In genomic region chr6:88203791-88204405, GRCm38 (mm10) we compare ENCODE assay signal across 11 mouse cellular contexts. TPM values are rescaled to one million over a fixed set of nuclear protein-coding genes. Genes with fewer than 3 reads are reported as not detected.
DNase-seq lines count a peak whose midpoint lies in the region; ATAC-seq and TF ChIP-seq lines count a peak whose summit lies in the region.
"Had no signal": no experiment of that assay in that cellular context is flagged by ENCODE, and none has a peak within 500 bp of the region (broad histone marks: within the 10 kb centered on the region; RNA-seq: fewer than 3 reads in every experiment).

No protein-coding gene starts in this region.

- DNase-seq in gastrocnemius, adult 2 months = no peak
- DNase-seq in gastrocnemius, postnatal 4 days (ENCODE audit: low spot score in 2 of 2) = no peak
- no peak for DNase-seq in liver, embryonic 11.5 days (ENCODE audit: low spot score)
- DNase-seq in liver, postnatal 0 days = no peak
- no peak for DNase-seq in forebrain, postnatal 0 days
- DNase-seq in left cerebral cortex, postnatal 10 days (ENCODE audit: extremely low spot score in 1 of 2, low spot score in 2 of 2) = no peak

- peak overlapping the region; percentile 60 for H3K4me2 ChIP-seq in liver, embryonic 11.5 days
- H3K4me2 ChIP-seq in liver, postnatal 0 days (ENCODE audit: low read depth, low read length) = no peak overlapping the region
- 0 out of 2 replicates have a peak overlapping the region, but pooled peaks have one; percentile 46 for H3K4me2 ChIP-seq in liver, embryonic 16.5 days (ENCODE audit: low read depth, low read length)
- no peak overlapping the region for H3K4me2 ChIP-seq in forebrain, postnatal 0 days (ENCODE audit: low read depth)
- H3K4me2 ChIP-seq: forebrain, embryonic 12.5 days had no signal

- intact Hi-C loops in gastrocnemius, adult 2 months (cut with DNase I) = no loop called here
- intact Hi-C loops in left cerebral cortex, postnatal 10 days (cut with DNase I) = no loop called here

- peaks cover 72% of the 10 kb centered on the region for H3K27me3 ChIP-seq in liver, embryonic 11.5 days (replicated peaks; ENCODE audit: control insufficient read depth, insufficient read depth, low read length)
- H3K27me3 ChIP-seq in liver, postnatal 0 days (ENCODE audit: insufficient read depth, low read length) = peaks cover 67% of the 10 kb centered on the region
- peaks cover 63% of the 10 kb centered on the region for H3K27me3 ChIP-seq in liver, embryonic 16.5 days (ENCODE audit: control insufficient read depth, insufficient read depth, low read depth, low read length)
- H3K27me3 ChIP-seq in forebrain, postnatal 0 days (ENCODE audit: insufficient read depth, low read length) = peaks cover 87% of the 10 kb centered on the region

- H3K9me3 ChIP-seq in liver, embryonic 11.5 days (ENCODE audit: control insufficient read depth, low read length) = no peaks in the 10 kb centered on the region
- no peaks in the 10 kb centered on the region for H3K9me3 ChIP-seq in liver, postnatal 0 days (ENCODE audit: low read length)
- H3K9me3 ChIP-seq in liver, embryonic 16.5 days (replicated peaks; ENCODE audit: control insufficient read depth, low read length) = no peaks in the 10 kb centered on the region
- no peaks in the 10 kb centered on the region for H3K9me3 ChIP-seq in forebrain, postnatal 0 days (ENCODE audit: low read length)
- H3K9me3 ChIP-seq: forebrain, embryonic 12.5 days had no signal

- TF ChIP-seq EP300 in liver, postnatal 0 days (IDR thresholded peaks at IDR 0.05; ENCODE audit: low read depth) = no peak

- no peaks in the 10 kb centered on the region for H3K36me3 ChIP-seq in liver, embryonic 11.5 days (ENCODE audit: control insufficient read depth, insufficient read depth, low read length)
- no peaks in the 10 kb centered on the region for H3K36me3 ChIP-seq in liver, postnatal 0 days (replicated peaks; ENCODE audit: insufficient read depth, low read length)
- H3K36me3 ChIP-seq in liver, embryonic 16.5 days (ENCODE audit: control insufficient read depth, insufficient read depth) = no peaks in the 10 kb centered on the region
- H3K36me3 ChIP-seq in forebrain, postnatal 0 days (ENCODE audit: insufficient read depth) = no peaks in the 10 kb centered on the region
- H3K36me3 ChIP-seq: forebrain, embryonic 12.5 days had no signal

- H3K4me3 ChIP-seq in gastrocnemius, adult 2 months = peak overlapping the region; percentile 61
- H3K4me3 ChIP-seq in liver, embryonic 11.5 days (ENCODE audit: low read depth, low read length) = peak overlapping the region; percentile 27; the same call in 1 of the 2 replicates
- no peak overlapping the region for H3K4me3 ChIP-seq in liver, postnatal 0 days (ENCODE audit: low read depth, low read length)
- peak overlapping the region; percentile 32 for H3K4me3 ChIP-seq in brown adipose tissue, adult 24 weeks (ENCODE audit: insufficient read depth, low read depth, low read length)
- no peak overlapping the region for H3K4me3 ChIP-seq in liver, embryonic 16.5 days (ENCODE audit: low read depth, low read length)
- H3K4me3 ChIP-seq in forebrain, postnatal 0 days (ENCODE audit: low read depth, low read length) = no peak overlapping the region
- H3K4me3 ChIP-seq: forebrain, embryonic 12.5 days had no signal

- no peak for TF ChIP-seq CTCF in gastrocnemius, adult 2 months (IDR thresholded peaks at IDR 0.05)
- no peak for TF ChIP-seq CTCF in liver, postnatal 0 days (IDR thresholded peaks at IDR 0.05; ENCODE audit: low read depth)
- no peak for TF ChIP-seq CTCF in forebrain, postnatal 0 days (IDR thresholded peaks at IDR 0.05; ENCODE audit: low read depth)

- peak overlapping the region; percentile 50; the same call in 1 of the 2 replicates for H3K9ac ChIP-seq in liver, embryonic 11.5 days (ENCODE audit: low read depth, low read length)
- no peak overlapping the region for H3K9ac ChIP-seq in liver, postnatal 0 days (replicated peaks)
- H3K9ac ChIP-seq in liver, embryonic 16.5 days (ENCODE audit: low read depth, low read length) = no peak overlapping the region
- no peak overlapping the region for H3K9ac ChIP-seq in forebrain, postnatal 0 days
- H3K9ac ChIP-seq: forebrain, embryonic 12.5 days had no signal

- WGBS in liver, embryonic 11.5 days = 34% methylated on average over 10 of the region's 10 CpGs
- 46% methylated on average over 10 of the region's 10 CpGs for WGBS in liver, postnatal 0 days (ENCODE audit: insufficient replicate concordance)
- WGBS in liver, embryonic 16.5 days (ENCODE audit: insufficient replicate concordance) = 36% methylated on average over 10 of the region's 10 CpGs
- WGBS in forebrain, postnatal 0 days = 10% methylated on average over 10 of the region's 10 CpGs

- ATAC-seq in liver, embryonic 11.5 days (replicated peaks; ENCODE audit: low FRiP score) = no peak
- ATAC-seq in liver, postnatal 0 days = no peak
- ATAC-seq in liver, embryonic 16.5 days (ENCODE audit: low read depth) = no peak
- no peak for ATAC-seq in forebrain, postnatal 0 days
- ATAC-seq: CD4-positive, CD25-positive, alpha-beta regulatory T cell, adult 4 months had no signal

- H3K4me1 ChIP-seq in liver, embryonic 11.5 days (replicated peaks; ENCODE audit: control insufficient read depth, insufficient read depth, low read length) = peaks cover 46% of the 10 kb centered on the region
- peaks cover 12% of the 10 kb centered on the region for H3K4me1 ChIP-seq in liver, postnatal 0 days (ENCODE audit: insufficient read depth)
- H3K4me1 ChIP-seq in brown adipose tissue, adult 24 weeks (ENCODE audit: control insufficient read depth, insufficient read depth, insufficient read length, low read length) = peaks cover 9% of the 10 kb centered on the region
- H3K4me1 ChIP-seq in liver, embryonic 16.5 days (ENCODE audit: control insufficient read depth, low read depth, low read length) = peaks cover 19% of the 10 kb centered on the region
- no peaks in the 10 kb centered on the region for H3K4me1 ChIP-seq in forebrain, postnatal 0 days (ENCODE audit: insufficient read depth)

- peak overlapping the region; percentile 82 for H3K27ac ChIP-seq in gastrocnemius, adult 2 months
- H3K27ac ChIP-seq in liver, embryonic 11.5 days (ENCODE audit: low read depth, low read length) = peak overlapping the region; percentile 71; the same call in 1 of the 2 replicates
- H3K27ac ChIP-seq in liver, postnatal 0 days (ENCODE audit: low read depth) = no peak overlapping the region
- H3K27ac ChIP-seq in brown adipose tissue, adult 24 weeks (replicated peaks; ENCODE audit: low read depth, low read length) = peak overlapping the region; percentile 88
- H3K27ac ChIP-seq in liver, embryonic 16.5 days (ENCODE audit: low read length) = 0 out of 2 replicates have a peak overlapping the region, but pooled peaks have one; percentile 15
- H3K27ac ChIP-seq in forebrain, postnatal 0 days (ENCODE audit: low read depth, low read length) = no peak overlapping the region
- H3K27ac ChIP-seq: forebrain, embryonic 12.5 days; macrophage had no signal

RNA-seq across cellular contexts. Expression of gene Gata2, which starts 10.2 kb away (rescaled TPM):
- 1 to 10 TPM; 4.4 to 9.9 TPM for total RNA-seq in gastrocnemius, adult 2 months (2021)
- 1 to 10 TPM; 6.2 to 7.9 TPM for total RNA-seq in gastrocnemius, postnatal 4 days (2021)
- 13.3 and 15.9 TPM in 2 replicates for polyA plus RNA-seq in liver, embryonic 11.5 days (2014; fragmentation: Nextera tagmentation; extraction: Ambion mirVana)
- 4.1 and 4.4 TPM in 2 replicates for polyA plus RNA-seq in liver, postnatal 0 days (2015; fragmentation: Nextera tagmentation; extraction: Ambion mirVana)
- 4.7 and 7.0 TPM in 2 replicates for polyA plus RNA-seq in brown adipose tissue, adult 24 weeks (2012; ENCODE audit: insufficient read depth, insufficient read length, missing spikeins)
- 3.0 and 3.7 TPM in 2 replicates for polyA plus RNA-seq in liver, embryonic 16.5 days (2015; fragmentation: Nextera tagmentation; extraction: Ambion mirVana)
- total RNA-seq in forebrain, postnatal 0 days (2014; rRNA removed) = 1.2 and 2.3 TPM in 2 replicates
- 4.6 and 5.6 TPM in 2 replicates for polyA plus RNA-seq in forebrain, postnatal 0 days (2015; fragmentation: Nextera tagmentation; extraction: Ambion mirVana)
- 1 to 10 TPM; 3.2 to 6.4 TPM for total RNA-seq in left cerebral cortex, postnatal 10 days (2021)

RNA-seq across cellular contexts. Expression of gene Dnajb8, which starts 18.2 kb away (rescaled TPM):
- not detected for total RNA-seq in gastrocnemius, adult 2 months (2021)
- not detected for total RNA-seq in gastrocnemius, postnatal 4 days (2021)
- polyA plus RNA-seq in liver, embryonic 11.5 days (2014; fragmentation: Nextera tagmentation; extraction: Ambion mirVana) = not detected in 2 replicates
- polyA plus RNA-seq in liver, postnatal 0 days (2015; fragmentation: Nextera tagmentation; extraction: Ambion mirVana) = not detected in 2 replicates
- polyA plus RNA-seq in brown adipose tissue, adult 24 weeks (2012; ENCODE audit: insufficient read depth, insufficient read length, missing spikeins) = not detected in 2 replicates
- not detected in 2 replicates for polyA plus RNA-seq in liver, embryonic 16.5 days (2015; fragmentation: Nextera tagmentation; extraction: Ambion mirVana)
- total RNA-seq in forebrain, postnatal 0 days (2014; rRNA removed) = not detected in 2 replicates
- polyA plus RNA-seq in forebrain, postnatal 0 days (2015; fragmentation: Nextera tagmentation; extraction: Ambion mirVana) = not detected in 2 replicates
- total RNA-seq in left cerebral cortex, postnatal 10 days (2021) = not detected
- polyA plus RNA-seq: CD4-positive, CD25-positive, alpha-beta regulatory T cell, adult 4 months; forebrain, embryonic 12.5 days; macrophage had no signal

Comparison
In these comparisons a context has a peak if more than half of its experiments do, and no peak if none do; other contexts are left out.
1. H3K27ac ChIP-seq: peak in gastrocnemius, adult 2 months (single experiment), liver, embryonic 11.5 days (single experiment), brown adipose tissue, adult 24 weeks (single experiment) and liver, embryonic 16.5 days (single experiment); none in liver, postnatal 0 days (single experiment) and forebrain, postnatal 0 days (single experiment).
2. H3K4me3 ChIP-seq: peak in gastrocnemius, adult 2 months (single experiment), liver, embryonic 11.5 days (single experiment) and brown adipose tissue, adult 24 weeks (single experiment); none in liver, postnatal 0 days (single experiment), liver, embryonic 16.5 days (single experiment) and forebrain, postnatal 0 days (single experiment).
3. H3K4me2 ChIP-seq: peak in liver, embryonic 11.5 days (single experiment) and liver, embryonic 16.5 days (single experiment); none in liver, postnatal 0 days (single experiment) and forebrain, postnatal 0 days (single experiment).